Mouse (Mus musculus) cerebellum, adult 8-10 months (tissue): ENCODE data around the gene Ccdc125.
"Not testable (repeated sequence)": the region's sequence is repeated elsewhere in the genome, so short reads cannot be mapped to it uniquely, and the experiment has no call there.

ENCODE experiments used
- DNase-seq: peaks from one replicate; pipeline ENCODE4 v3.0.0; 2022

Ccdc125 gene

GRCm38 (mm10) chr13:100721656-100722055, 52.1 kb downstream of the Ccdc125 start:
- no peak for DNase-seq

- DNase-seq, result no peak
These were observed 54.7 kb downstream of the Ccdc125 start for GRCm38 (mm10) chr13:100724051-100724754.

- no peak for DNase-seq
These were observed 55.7 kb downstream of the Ccdc125 start for GRCm38 (mm10) chr13:100725194-100725593.

GRCm38 (mm10) chr13:100728086-100728485, 58.6 kb downstream of the Ccdc125 start:
- no peak for DNase-seq

GRCm38 (mm10) chr13:100728530-100728929, 59.0 kb downstream of the Ccdc125 start:
- not testable (repeated sequence) for DNase-seq

- DNase-seq, result peak; percentile 11
These were observed 60.8 kb downstream of the Ccdc125 start for GRCm38 (mm10) chr13:100730153-100730860.

GRCm38 (mm10) chr13:100730861-100731176, 61.3 kb downstream of the Ccdc125 start, which contains the start of gene Cdk7:
Cdk7 (minus strand) TSS chr13:100730939.
- peak; percentile 86 for DNase-seq

GRCm38 (mm10) chr13:100731462-100732046, 62.0 kb downstream of the Ccdc125 start:
- not testable (repeated sequence) for DNase-seq

GRCm38 (mm10) chr13:100732756-100733155, 63.2 kb downstream of the Ccdc125 start:
- DNase-seq, result no peak

- DNase-seq, result no peak
These were observed 73.3 kb downstream of the Ccdc125 start for GRCm38 (mm10) chr13:100742831-100743230.

GRCm38 (mm10) chr13:100743346-100744035, 74.0 kb downstream of the Ccdc125 start:
- peak; percentile 12 for DNase-seq

- peak; percentile 95 for DNase-seq
These were observed 74.7 kb downstream of the Ccdc125 start, which contains the start of gene Mrps36 for GRCm38 (mm10) chr13:100744036-100744744. Mrps36 (minus strand) TSS chr13:100744659.

GRCm38 (mm10) chr13:100746090-100746489, 76.6 kb downstream of the Ccdc125 start:
- DNase-seq, result no peak
